Mouse (Mus musculus) midbrain, embryonic 13.5 days (tissue): ENCODE measurements around the gene Rufy1. TPM values are rescaled to one million over a fixed set of nuclear protein-coding genes. Genes with fewer than 3 reads are reported as not detected.

Experiments used
- ATAC-seq: fragments of 200-750 bp; cut with Nextera tagmentation; 2 replicates; pipeline ENCODE4 v1.8.0; 2017; ENCODE audit warnings: mild to moderate bottlenecking, moderate TSS enrichment, moderate library complexity
- H3K27ac ChIP-seq: fragments of 300-500 bp; sonication (generic); 2 replicates; pipeline ENCODE4 v1.5.1; 2015; ENCODE audit warnings: inconsistent platforms, mild to moderate bottlenecking, moderate library complexity
- H3K27me3 ChIP-seq: fragments of 300-500 bp; sonication (generic); 2 replicates; pipeline ENCODE4 v1.6.1; 2015; ENCODE audit warnings: mild to moderate bottlenecking, inconsistent platforms
- H3K36me3 ChIP-seq: fragments of 300-500 bp; sonication (generic); 2 replicates; pipeline ENCODE4 v1.6.1; 2015; ENCODE audit warnings: mild to moderate bottlenecking, inconsistent platforms
- H3K4me1 ChIP-seq: fragments of 300-500 bp; sonication (generic); replicated peaks from 2 replicates; pipeline ENCODE4 v1.6.1; 2015; ENCODE audit warnings: inconsistent platforms
- H3K4me2 ChIP-seq: fragments of 300-500 bp; sonication (generic); replicated peaks from 2 replicates; pipeline ENCODE4 v1.6.1; 2015; ENCODE audit warnings: moderate library complexity, mild to moderate bottlenecking, inconsistent platforms
- H3K4me3 ChIP-seq: fragments of 300-500 bp; sonication (generic); replicated peaks from 2 replicates; pipeline ENCODE4 v1.5.1; 2015; ENCODE audit warnings: mild to moderate bottlenecking, inconsistent platforms
- H3K9ac ChIP-seq: fragments of 300-500 bp; sonication (generic); replicated peaks from 2 replicates; pipeline ENCODE4 v1.6.1; 2015; ENCODE audit warnings: mild to moderate bottlenecking, inconsistent platforms
- H3K9me3 ChIP-seq: fragments of 300-500 bp; sonication (generic); 2 replicates; pipeline ENCODE4 v1.6.1; 2016; ENCODE audit warnings: mild to moderate bottlenecking, inconsistent platforms
- WGBS: fragments of 180-500 bp; shearing (Covaris S2); methylation state at CpG from one replicate; pipeline ENCODE4 v1.1.7; 2015; 5-methylcytosine and 5-hydroxymethylcytosine counted together
- polyA plus RNA-seq: library from polyadenylated mRNA; unstranded; fragments of >200 nt; fragmentation: Nextera tagmentation; extraction: Ambion mirVana; gene quantifications from 2 replicates; pipeline ENCODE4 v1.2.1, GENCODE M21; 2015

Gene Rufy1
- polyA plus RNA-seq, 1 experiment from 2014 or later = 25.0 TPM

DNA sequence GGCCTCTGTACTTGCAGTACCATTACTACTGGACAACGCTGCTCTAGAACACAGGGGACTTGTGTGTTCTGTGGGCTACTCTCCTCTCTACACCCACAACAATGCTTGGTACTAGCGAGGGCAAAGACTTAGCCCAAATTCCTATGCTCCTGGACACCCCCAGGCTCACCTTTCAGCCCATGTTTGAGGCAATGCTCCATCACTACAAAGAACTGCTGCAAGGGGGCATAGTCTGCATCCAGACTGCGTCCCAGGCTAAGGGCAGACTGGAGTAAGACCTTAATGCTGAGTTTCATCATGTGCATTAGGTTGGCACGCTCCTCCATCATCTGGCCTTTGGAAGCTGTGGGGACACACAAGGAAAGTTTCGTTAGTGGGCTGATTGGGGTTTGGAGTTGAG is 9.5 kb downstream of the Rufy1 start:
- peak overlapping the region; percentile 59 for H3K27ac ChIP-seq
- peak; percentile 49 for ATAC-seq
- 38% methylated on average over 5 of the region's 5 CpGs for WGBS
- H3K4me3 ChIP-seq = peak overlapping the region; percentile 35
- H3K4me2 ChIP-seq = peak overlapping the region; percentile 62
- no peaks in the 10 kb centered on the region for H3K9me3 ChIP-seq
- H3K4me1 ChIP-seq = peaks cover 10% of the 10 kb centered on the region
- H3K9ac ChIP-seq = peak overlapping the region; percentile 58; the same call in 1 of the 2 replicates
- no peaks in the 10 kb centered on the region for H3K27me3 ChIP-seq
- H3K36me3 ChIP-seq = peaks cover 25% of the 10 kb centered on the region

DNA sequence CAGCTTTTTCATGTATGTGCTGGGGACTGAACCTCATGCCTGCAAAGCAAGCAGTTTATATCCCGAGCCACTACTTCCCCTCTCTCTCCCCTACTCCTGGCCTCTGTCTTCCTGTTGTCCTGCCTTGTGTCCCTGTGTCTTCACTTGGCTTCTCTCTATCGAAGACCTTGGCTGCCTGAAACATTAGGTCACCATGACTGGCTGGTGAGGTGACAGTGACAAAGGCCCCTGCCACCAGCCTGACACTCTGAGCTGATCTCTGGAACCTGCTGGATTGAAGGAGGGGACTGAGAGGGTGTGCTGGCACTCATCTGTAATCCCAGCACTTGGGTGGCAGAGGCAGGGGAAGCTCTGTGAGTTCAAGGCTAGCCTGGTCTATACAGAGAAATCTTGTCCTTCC is 13.1 kb downstream of the Rufy1 start:
- Histone ChIP-seq H3K27me3 (no peaks in the 10 kb centered on the region), H3K4me1 (peaks cover 10% of the 10 kb centered on the region), H3K9ac (no peak overlapping the region), H3K36me3 (peaks cover 50% of the 10 kb centered on the region), H3K27ac (no peak overlapping the region), H3K4me3 (no peak overlapping the region), H3K4me2 (no peak overlapping the region), H3K9me3 (no peaks in the 10 kb centered on the region)
- ATAC-seq = no peak
- WGBS = 76% methylated on average over 2 of the region's 2 CpGs

DNA sequence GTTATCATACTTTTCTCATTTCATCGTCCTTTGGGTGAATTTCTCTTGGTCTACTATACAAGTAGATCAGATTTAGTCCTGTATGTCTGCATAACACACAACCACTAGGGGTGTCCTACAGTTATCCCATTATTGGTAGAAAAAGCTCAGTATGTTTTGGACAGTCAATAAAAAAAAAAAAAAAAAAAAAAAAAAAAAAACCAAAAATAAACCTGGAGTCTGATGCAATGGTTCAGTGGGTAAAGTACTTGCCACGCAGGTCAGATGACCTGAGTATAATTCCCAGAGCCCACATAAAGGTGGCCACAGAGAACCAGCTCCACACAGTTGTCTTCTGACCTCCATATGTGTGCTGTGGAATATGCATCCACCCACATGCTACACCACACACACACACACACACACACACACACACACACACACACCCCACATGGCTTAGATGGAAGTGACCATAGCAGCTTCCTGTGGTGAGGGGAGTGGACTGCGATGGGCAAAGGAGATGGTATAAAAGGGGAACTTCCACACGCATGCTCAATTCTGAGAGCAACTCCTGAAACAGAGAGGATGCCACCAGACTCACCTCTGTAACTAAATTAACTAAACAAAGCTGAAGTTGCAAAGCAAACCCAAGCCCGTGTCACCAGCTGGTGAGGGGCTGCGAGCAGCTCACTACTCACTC is 15.2 kb downstream of the Rufy1 start:
- 93% methylated on average over 6 of the region's 6 CpGs for WGBS
- no peak for ATAC-seq
- H3K36me3 ChIP-seq = peaks cover 64% of the 10 kb centered on the region

DNA sequence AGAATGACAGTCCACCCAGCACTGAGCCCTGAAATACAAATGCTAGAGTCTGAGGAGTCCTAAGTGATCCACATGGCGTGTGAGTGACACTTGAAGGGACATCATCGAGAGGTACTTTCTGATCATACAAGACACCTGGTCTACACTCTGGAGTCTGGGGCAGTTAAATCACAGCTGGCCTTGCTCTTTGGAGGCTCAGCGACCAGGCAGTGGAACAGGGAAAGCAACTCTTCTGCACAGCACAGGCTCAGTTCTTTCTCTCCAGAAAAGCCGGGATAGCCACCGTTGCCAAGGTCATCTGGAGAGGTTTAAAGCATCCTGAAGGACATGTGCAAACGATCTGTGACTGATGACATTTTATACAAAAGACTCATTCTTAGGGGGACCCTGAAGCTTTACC is 23.7 kb downstream of the Rufy1 start:
- H3K4me1 ChIP-seq = no peaks in the 10 kb centered on the region
- H3K4me3 ChIP-seq = no peak overlapping the region
- H3K9me3 ChIP-seq = no peaks in the 10 kb centered on the region
- ATAC-seq = no peak
- peaks cover 85% of the 10 kb centered on the region for H3K36me3 ChIP-seq
- 75% methylated on average over 6 of the region's 6 CpGs for WGBS
- H3K9ac ChIP-seq = no peak overlapping the region
- no peaks in the 10 kb centered on the region for H3K27me3 ChIP-seq
- no peak overlapping the region for H3K27ac ChIP-seq
- H3K4me2 ChIP-seq = no peak overlapping the region

More for the DNA sequence above, 15.2 kb downstream of the Rufy1 start:
- Histone ChIP-seq H3K27me3 (no peaks in the 10 kb centered on the region), H3K9ac (no peak overlapping the region), H3K4me2 (no peak overlapping the region), H3K27ac (no peak overlapping the region), H3K9me3 (no peaks in the 10 kb centered on the region), H3K4me3 (no peak overlapping the region), H3K4me1 (no peaks in the 10 kb centered on the region)

DNA sequence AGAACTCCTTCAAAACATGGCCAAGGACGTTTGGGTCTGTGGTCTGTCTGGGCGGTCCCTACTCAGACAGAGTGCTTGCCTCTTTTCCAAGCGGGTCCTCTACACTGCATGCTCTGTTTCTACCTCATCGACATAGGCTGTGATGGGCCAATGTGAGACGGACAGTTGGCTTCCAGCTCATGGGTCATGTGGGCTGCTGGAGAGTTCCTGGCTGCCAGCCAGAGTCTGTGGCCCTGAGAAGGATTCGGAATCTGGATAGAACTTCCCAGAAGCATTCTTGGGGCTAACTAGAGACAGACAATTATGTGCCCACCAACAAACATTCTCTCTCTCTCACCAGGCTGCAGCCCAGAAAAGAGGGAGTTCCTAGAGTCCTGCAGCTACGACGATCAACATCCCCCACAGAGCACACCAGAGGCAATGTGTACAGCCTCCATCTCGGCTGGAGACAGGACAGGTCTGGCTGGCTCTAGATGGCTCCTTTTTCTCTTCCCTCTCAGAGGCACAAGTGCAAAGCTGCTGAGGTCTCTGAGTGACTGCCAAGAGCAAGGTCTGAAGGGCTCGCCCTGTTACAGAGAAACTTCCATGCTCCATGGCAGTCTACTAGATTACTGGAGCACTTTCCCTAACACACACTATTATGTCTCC is 27.4 kb downstream of the Rufy1 start:
- Histone ChIP-seq H3K9me3 (no peaks in the 10 kb centered on the region), H3K4me1 (no peaks in the 10 kb centered on the region), H3K9ac (no peak overlapping the region), H3K27ac (no peak overlapping the region), H3K36me3 (peaks cover 88% of the 10 kb centered on the region), H3K4me3 (no peak overlapping the region), H3K27me3 (no peaks in the 10 kb centered on the region), H3K4me2 (no peak overlapping the region)
- WGBS = 86% methylated on average over 10 of the region's 10 CpGs
- ATAC-seq = no peak

DNA sequence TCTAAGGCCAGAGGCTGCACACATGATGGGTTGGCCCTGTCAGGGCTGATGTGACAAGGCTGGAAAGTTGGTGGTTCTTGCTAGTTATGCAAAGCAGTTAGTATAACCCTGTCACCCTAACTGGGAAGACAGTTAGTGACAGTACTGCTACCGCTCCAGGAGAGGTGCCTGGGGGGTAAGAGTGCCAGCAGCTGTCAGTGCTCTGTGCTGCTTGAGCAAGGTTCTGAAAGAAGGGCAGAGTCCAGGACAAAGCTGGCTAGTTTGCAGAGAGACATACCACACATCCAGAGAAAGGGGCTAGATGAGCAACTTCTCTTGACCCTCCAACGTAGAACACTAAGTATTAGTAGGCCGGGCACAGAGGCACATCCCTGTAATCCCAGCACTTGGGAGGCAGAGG is 28.4 kb downstream of the Rufy1 start:
- Histone ChIP-seq H3K9ac (no peak overlapping the region), H3K4me2 (no peak overlapping the region), H3K27me3 (no peaks in the 10 kb centered on the region), H3K4me1 (no peaks in the 10 kb centered on the region), H3K27ac (no peak overlapping the region), H3K9me3 (no peaks in the 10 kb centered on the region), H3K4me3 (no peak overlapping the region), H3K36me3 (peaks cover 94% of the 10 kb centered on the region)
- ATAC-seq = no peak
- WGBS = 97% methylated on average over 3 of the region's 3 CpGs

DNA sequence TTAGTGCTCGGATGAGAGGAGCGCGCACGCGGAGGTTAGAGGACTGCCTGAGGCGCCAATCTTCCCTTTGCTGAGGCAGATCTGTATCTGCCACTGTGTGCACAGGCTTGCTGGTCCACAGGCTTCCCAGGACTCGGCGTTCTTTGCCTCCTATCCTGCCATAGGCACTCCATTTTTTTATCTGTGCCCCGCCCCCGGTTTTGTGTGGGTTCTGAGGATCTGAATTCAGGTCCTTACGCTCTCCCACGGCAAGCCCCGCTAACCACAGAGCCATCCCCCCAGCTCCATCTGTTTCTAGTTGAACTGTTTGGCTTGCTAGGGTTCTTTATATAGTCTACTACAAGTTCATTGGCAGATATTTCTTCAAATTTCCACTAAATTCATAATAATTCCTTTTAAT is 32.1 kb downstream of the Rufy1 start:
- Histone ChIP-seq H3K36me3 (peaks cover 90% of the 10 kb centered on the region), H3K9ac (no peak overlapping the region), H3K4me1 (no peaks in the 10 kb centered on the region), H3K9me3 (no peaks in the 10 kb centered on the region), H3K4me3 (no peak overlapping the region), H3K27ac (no peak overlapping the region), H3K4me2 (no peak overlapping the region), H3K27me3 (no peaks in the 10 kb centered on the region)
- 88% methylated on average over 13 of the region's 13 CpGs for WGBS
- no peak for ATAC-seq

DNA sequence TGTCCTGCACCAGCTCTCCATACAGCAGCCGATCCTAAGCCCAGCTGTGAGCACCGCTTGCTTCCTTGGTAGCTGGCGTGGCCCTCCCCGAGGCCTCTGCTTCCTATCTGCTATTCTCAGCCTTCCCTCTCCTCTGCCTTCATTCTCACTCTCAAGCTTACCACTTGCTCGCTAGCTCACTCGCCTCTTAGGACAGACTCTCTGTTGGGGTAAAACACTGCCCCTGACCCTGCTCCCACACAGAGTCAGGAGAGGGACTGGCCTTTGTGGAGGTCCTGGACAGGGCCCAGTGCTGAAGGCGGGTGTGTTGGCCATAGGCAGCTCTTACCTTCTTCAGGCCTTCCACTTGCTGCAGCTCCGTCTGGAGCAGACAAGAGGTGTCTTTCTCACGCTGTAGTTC is 33.6 kb downstream of the Rufy1 start:
- H3K9ac ChIP-seq = no peak overlapping the region
- H3K27me3 ChIP-seq = no peaks in the 10 kb centered on the region
- no peaks in the 10 kb centered on the region for H3K4me1 ChIP-seq
- no peak overlapping the region for H3K27ac ChIP-seq
- no peak overlapping the region for H3K4me2 ChIP-seq
- H3K4me3 ChIP-seq = no peak overlapping the region
- peaks cover 86% of the 10 kb centered on the region for H3K36me3 ChIP-seq
- WGBS = 82% methylated on average over 9 of the region's 9 CpGs
- ATAC-seq = no peak
- H3K9me3 ChIP-seq = no peaks in the 10 kb centered on the region

DNA sequence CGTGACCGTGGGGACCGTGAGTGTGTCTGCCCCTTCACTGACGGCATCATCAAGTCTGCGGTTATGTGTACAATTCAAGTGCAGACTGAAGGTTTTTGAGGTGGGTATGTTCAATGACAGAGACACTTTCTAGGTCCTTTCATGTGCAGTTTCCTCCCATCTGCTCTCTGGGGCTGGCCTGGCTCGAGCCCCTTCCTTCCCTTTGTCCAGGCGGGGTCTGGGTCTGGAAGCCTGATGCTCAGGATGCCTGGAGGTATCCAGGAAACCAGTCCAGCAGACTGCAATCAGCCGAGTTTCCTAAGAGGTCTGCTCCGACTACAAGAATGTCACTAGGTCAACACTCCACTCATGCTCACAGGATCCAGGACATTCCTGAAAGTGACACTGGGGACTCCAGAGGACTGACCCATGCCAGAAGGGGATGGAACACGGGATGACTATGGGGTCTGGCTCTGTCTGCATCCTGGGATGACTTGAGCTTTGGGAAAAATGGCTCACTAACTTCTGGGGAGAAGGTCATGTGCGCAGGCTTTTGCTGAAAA is 34.1 kb downstream of the Rufy1 start:
- 78% methylated on average over 11 of the region's 11 CpGs for WGBS
- H3K36me3 ChIP-seq = peaks cover 86% of the 10 kb centered on the region

DNA sequence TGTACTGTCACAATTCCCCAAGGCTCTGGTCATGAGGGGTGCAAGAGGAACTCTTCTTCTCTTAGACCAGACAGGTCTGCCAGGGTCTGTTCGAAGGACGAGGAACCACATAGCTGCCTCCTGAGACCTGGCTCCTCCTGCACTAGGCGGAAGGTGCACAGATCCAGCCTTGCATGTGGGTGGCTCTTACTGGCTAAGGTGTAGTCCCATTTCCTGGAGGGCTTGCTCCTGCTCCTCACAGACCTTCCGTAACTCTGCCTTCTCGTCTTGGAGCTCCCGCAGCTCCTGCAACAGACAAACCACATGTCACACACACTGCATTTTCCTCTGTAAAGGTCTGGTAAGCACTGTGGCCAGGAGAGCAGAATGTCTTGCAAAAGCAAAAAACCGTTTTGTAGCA is 36.2 kb downstream of the Rufy1 start:
- Histone ChIP-seq H3K27ac (no peak overlapping the region), H3K4me3 (no peak overlapping the region), H3K9me3 (no peaks in the 10 kb centered on the region), H3K9ac (no peak overlapping the region), H3K4me1 (no peaks in the 10 kb centered on the region), H3K27me3 (no peaks in the 10 kb centered on the region), H3K36me3 (peaks cover 86% of the 10 kb centered on the region), H3K4me2 (no peak overlapping the region)
- no peak for ATAC-seq
- 93% methylated on average over 7 of the region's 7 CpGs for WGBS

More for the DNA sequence above, 34.1 kb downstream of the Rufy1 start:
- Histone ChIP-seq H3K4me3 (no peak overlapping the region), H3K27me3 (no peaks in the 10 kb centered on the region), H3K4me2 (no peak overlapping the region), H3K9ac (no peak overlapping the region), H3K9me3 (no peaks in the 10 kb centered on the region), H3K4me1 (no peaks in the 10 kb centered on the region), H3K27ac (no peak overlapping the region)
- no peak for ATAC-seq

DNA sequence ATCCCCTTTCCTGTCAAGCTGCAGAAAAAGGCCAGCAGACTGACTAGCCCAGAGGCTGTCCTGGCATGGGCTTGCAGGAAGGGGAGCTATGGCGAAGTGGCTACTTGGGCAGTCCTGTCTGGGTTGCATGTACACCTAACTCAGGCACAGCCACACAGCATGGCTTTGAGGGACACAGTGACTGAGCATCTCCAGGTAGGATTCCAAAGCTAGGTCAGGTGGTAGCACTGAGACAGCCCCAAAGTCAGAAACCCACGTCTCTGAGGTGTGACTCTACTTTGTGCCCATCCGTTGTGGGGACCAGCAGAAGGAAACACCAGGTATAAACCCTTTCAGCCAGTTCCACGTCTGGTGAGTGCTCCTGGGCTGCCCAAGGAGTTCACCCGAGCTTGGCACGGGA is 37.6 kb downstream of the Rufy1 start:
- Histone ChIP-seq H3K9me3 (no peaks in the 10 kb centered on the region), H3K9ac (no peak overlapping the region), H3K36me3 (peaks cover 84% of the 10 kb centered on the region), H3K27ac (no peak overlapping the region), H3K4me3 (no peak overlapping the region), H3K4me1 (no peaks in the 10 kb centered on the region), H3K4me2 (no peak overlapping the region), H3K27me3 (no peaks in the 10 kb centered on the region)
- WGBS = 88% methylated on average over 6 of the region's 6 CpGs
- ATAC-seq = no peak

DNA sequence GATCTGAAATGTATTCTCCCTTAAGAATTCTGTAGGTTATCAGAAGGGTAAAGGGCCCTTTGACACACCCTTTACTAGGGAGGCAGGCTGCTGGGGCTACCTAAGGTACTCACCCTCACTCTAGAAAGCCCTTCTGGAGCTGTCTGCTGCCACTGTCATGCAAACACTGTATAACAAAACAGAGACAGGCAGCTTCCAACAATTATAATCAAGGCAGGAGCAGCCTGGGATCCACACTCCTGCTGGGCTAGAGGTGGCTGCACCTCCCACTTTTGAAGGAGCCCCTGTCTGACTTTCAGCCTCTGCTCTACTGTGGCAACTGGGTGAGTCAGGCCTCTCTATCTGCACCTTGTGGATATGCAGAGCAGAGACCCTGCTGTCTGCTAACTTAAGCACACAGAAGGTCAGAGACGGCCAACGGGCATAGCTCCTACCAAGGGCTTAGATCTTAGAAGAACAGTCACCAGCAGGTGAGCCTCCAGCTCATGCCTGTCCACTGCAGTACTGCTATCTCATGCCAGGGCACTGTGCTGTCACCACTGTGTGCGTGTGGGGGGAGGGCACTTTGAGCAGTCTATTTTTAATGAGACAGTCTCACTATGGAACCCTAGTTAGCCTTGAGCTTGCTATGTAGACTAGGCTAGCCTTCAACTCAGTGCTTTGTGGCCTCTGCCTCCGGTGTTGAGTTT is 39.5 kb downstream of the Rufy1 start:
- no peaks in the 10 kb centered on the region for H3K9me3 ChIP-seq
- no peaks in the 10 kb centered on the region for H3K4me1 ChIP-seq
- no peak for ATAC-seq
- no peaks in the 10 kb centered on the region for H3K27me3 ChIP-seq
- H3K4me2 ChIP-seq = no peak overlapping the region
- 91% methylated on average over 4 of the region's 4 CpGs for WGBS
- no peak overlapping the region; the same call in 1 of the 2 replicates for H3K9ac ChIP-seq
- peaks cover 84% of the 10 kb centered on the region for H3K36me3 ChIP-seq
- H3K4me3 ChIP-seq = no peak overlapping the region
- H3K27ac ChIP-seq = no peak overlapping the region
